Mouse (Mus musculus) forebrain, embryonic 11.5 days (tissue): ENCODE measurements around the gene Apoa1. TPM values are rescaled to one million over a fixed set of nuclear protein-coding genes. Genes with fewer than 3 reads are reported as not detected.

Experiments
- ATAC-seq: fragments of 200-750 bp; cut with Nextera tagmentation; replicated peaks from 2 replicates; pipeline ENCODE4 v1.8.0; 2017; ENCODE audit warnings: moderate TSS enrichment; ENCODE audit not compliant: low FRiP score
- DNase-seq: peaks from one replicate; pipeline ENCODE4 v3.0.0-alpha.2; 2017; ENCODE audit warnings: low spot score
- H3K27ac ChIP-seq: fragments of 300-500 bp; sonication (generic); 2 replicates; pipeline ENCODE4 v1.5.1; 2014; ENCODE audit warnings: low read depth, low read length
- H3K27me3 ChIP-seq: fragments of 300-500 bp; sonication (generic); 2 replicates; pipeline ENCODE4 v1.6.1; 2014; ENCODE audit warnings: mild to moderate bottlenecking, low read length, mixed read lengths; ENCODE audit not compliant: control insufficient read depth, insufficient read depth
- H3K36me3 ChIP-seq: fragments of 300-500 bp; sonication (generic); 2 replicates; pipeline ENCODE4 v1.6.1; 2014; ENCODE audit warnings: mild to moderate bottlenecking, low read length, moderate library complexity, mixed read lengths; ENCODE audit not compliant: control insufficient read depth, insufficient read depth
- H3K4me1 ChIP-seq: fragments of 300-500 bp; sonication (generic); replicated peaks from 2 replicates; pipeline ENCODE4 v1.6.1; 2014; ENCODE audit warnings: low read length, mixed read lengths; ENCODE audit not compliant: control insufficient read depth, insufficient read depth
- H3K4me2 ChIP-seq: fragments of 300-500 bp; sonication (generic); 2 replicates; pipeline ENCODE4 v1.6.1; 2014; ENCODE audit warnings: low read depth, mild to moderate bottlenecking, low read length, moderate library complexity, mixed read lengths; ENCODE audit not compliant: severe bottlenecking
- H3K4me3 ChIP-seq: fragments of 300-500 bp; sonication (generic); 2 replicates; pipeline ENCODE4 v1.5.1; 2014; ENCODE audit warnings: low read depth, low read length
- H3K9ac ChIP-seq: fragments of 300-500 bp; sonication (generic); 2 replicates; pipeline ENCODE4 v1.6.1; 2014; ENCODE audit warnings: low read length
- H3K9me3 ChIP-seq: fragments of 300-500 bp; sonication (generic); 2 replicates; pipeline ENCODE4 v1.6.1; 2016; ENCODE audit warnings: low read length, mixed read lengths; ENCODE audit not compliant: control insufficient read depth
- WGBS: fragments of 180-500 bp; shearing (Covaris S2); extraction: QIAGEN DNeasy Blood & Tissue Kit; methylation state at CpG from one replicate; pipeline ENCODE4 v1.1.7; 2014; 5-methylcytosine and 5-hydroxymethylcytosine counted together
- polyA plus RNA-seq: library from polyadenylated mRNA; unstranded; fragments of >200 nt; fragmentation: Nextera tagmentation; extraction: Ambion mirVana; gene quantifications from 2 replicates; pipeline ENCODE4 v1.2.1, GENCODE M21; 2014

Apoa1 gene
- polyA plus RNA-seq, 1 experiment from 2014 or later: 0.98 TPM

DNA sequence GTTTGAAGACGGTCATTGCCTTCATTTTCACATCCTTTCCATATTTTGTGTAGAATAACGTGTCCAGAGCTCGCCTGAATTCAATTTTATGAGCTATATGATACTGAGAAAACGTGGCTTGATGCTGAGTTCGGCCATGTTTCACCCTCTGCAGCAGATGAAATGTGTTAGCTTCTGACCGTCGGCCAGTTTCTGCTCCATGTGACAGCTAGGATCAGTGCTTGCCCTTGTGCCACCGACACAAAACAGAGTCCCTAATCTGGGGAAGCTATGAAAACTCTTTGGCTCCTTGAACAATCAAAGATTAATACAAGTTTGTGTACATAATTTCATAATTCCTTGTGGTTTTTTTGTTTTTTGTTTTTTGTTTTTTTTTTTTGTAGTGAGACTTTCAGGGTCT lies 37.1 kb upstream of the Apoa1 start:
- no peaks in the 10 kb centered on the region; the same call in 1 of the 2 replicates for H3K36me3 ChIP-seq
- WGBS: 73% methylated on average over 8 of the region's 8 CpGs
- no peaks in the 10 kb centered on the region for H3K27me3 ChIP-seq
- no peaks in the 10 kb centered on the region for H3K9me3 ChIP-seq
- H3K9ac ChIP-seq: no peak overlapping the region
- DNase-seq (no peak), ATAC-seq (no peak)
- H3K4me2 ChIP-seq: no peak overlapping the region
- H3K4me1 ChIP-seq: no peaks in the 10 kb centered on the region
- no peak overlapping the region for H3K27ac ChIP-seq
- H3K4me3 ChIP-seq: no peak overlapping the region

DNA sequence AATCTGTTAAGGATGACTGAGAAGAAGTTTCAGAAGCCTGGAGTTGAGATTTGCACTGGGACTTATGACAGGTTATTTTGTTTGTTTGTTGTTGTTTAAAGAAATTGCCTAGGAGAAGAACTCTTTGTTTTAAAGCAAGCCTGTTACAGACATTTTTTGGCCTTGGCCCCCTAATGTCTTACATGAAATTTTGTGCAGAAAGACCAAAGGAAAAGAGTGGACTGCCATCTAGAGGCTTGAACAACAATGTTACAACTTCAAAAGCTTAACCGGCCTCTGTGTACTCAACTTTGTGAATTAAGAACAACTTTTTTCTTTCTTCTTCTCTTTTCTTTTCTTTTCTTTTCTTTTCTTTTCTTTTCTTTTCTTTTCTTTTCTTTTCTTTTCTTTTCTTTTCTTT lies 36.7 kb upstream of the Apoa1 start:
- Histone ChIP-seq H3K36me3 (no peaks in the 10 kb centered on the region; the same call in 1 of the 2 replicates), H3K4me2 (no peak overlapping the region), H3K4me1 (no peaks in the 10 kb centered on the region), H3K27ac (no peak overlapping the region), H3K27me3 (no peaks in the 10 kb centered on the region), H3K9me3 (no peaks in the 10 kb centered on the region), H3K4me3 (no peak overlapping the region), H3K9ac (no peak overlapping the region)
- WGBS: 33% methylated on average over 1 of the region's 1 CpGs
- ATAC-seq (no peak), DNase-seq (no peak)

DNA sequence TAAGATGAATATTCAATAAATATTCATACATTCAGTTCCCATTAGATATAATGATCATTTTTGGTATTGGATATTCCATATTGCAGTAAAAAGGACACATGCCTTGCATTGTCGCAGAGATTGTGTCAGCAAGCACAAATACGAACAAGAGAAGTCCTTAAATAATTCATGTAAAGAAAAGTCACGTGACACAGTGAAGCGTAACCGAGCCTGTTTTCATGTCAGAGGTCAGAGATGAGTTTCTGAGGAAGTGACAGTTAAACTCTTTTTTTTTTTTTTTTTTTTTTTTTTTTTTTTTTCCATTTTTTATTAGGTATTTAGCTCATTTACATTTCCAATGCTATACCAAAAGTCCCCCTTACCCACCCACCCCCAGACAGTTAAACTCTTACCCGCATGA lies 35.7 kb upstream of the Apoa1 start:
- Histone ChIP-seq H3K9me3 (no peaks in the 10 kb centered on the region), H3K36me3 (no peaks in the 10 kb centered on the region; the same call in 1 of the 2 replicates), H3K27ac (no peak overlapping the region), H3K27me3 (no peaks in the 10 kb centered on the region), H3K4me3 (no peak overlapping the region), H3K4me1 (no peaks in the 10 kb centered on the region), H3K9ac (no peak overlapping the region), H3K4me2 (no peak overlapping the region)
- WGBS: 86% methylated on average over 6 of the region's 6 CpGs
- DNase-seq: no peak
- ATAC-seq: no peak

DNA sequence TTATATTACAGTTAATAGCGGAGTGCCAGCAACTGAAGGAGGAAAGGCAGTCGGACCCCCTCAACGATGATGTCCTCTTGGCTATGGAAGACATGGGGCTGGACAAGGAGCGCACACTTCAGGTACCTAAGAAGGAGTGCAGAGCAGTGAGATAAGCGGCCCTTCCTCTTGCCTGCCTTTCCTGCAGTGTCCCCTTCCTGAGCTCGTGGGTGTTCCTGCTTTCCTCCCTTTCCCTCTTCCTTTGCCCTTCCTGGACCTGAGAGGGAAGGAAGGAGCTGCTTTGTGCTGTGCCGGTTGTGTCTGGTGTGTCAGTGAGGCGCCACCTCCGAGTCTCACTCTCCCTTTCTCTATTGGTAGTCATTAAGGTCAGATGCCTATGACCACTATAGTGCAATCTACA lies 33.6 kb upstream of the Apoa1 start:
- Histone ChIP-seq H3K36me3 (no peaks in the 10 kb centered on the region; the same call in 1 of the 2 replicates), H3K27me3 (no peaks in the 10 kb centered on the region), H3K4me2 (no peak overlapping the region), H3K9ac (no peak overlapping the region), H3K4me3 (no peak overlapping the region), H3K9me3 (no peaks in the 10 kb centered on the region), H3K4me1 (no peaks in the 10 kb centered on the region), H3K27ac (no peak overlapping the region)
- ATAC-seq: no peak
- 91% methylated on average over 9 of the region's 9 CpGs for WGBS
- DNase-seq: no peak

DNA sequence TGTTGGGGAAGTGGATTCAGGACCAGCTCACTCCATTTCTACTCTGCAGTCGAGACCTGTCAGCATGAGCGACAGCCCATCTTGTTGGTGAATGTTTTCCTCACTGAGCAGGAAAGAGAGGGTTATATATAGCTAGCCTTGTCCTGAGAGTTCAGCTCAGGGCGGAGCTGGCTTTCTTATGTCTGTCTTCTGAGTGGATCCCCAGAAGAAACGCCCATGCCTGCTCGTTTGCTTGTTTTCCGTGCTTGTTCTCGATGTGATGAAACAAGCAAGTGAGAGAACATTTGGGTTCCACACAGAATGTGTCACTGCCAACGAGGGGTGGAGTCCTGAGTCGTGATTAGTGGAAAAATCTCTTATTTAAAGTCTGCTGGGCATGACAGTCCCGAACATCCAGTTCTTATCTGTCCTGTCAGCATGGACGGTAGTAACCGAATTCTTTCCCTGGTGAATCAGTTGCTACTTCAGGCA lies 31.6 kb upstream of the Apoa1 start:
- Histone ChIP-seq H3K9ac (no peak overlapping the region), H3K4me2 (no peak overlapping the region), H3K36me3 (no peaks in the 10 kb centered on the region; the same call in 1 of the 2 replicates), H3K27ac (no peak overlapping the region), H3K4me3 (no peak overlapping the region), H3K4me1 (no peaks in the 10 kb centered on the region), H3K27me3 (no peaks in the 10 kb centered on the region), H3K9me3 (no peaks in the 10 kb centered on the region)
- DNase-seq (no peak), ATAC-seq (no peak)
- 85% methylated on average over 12 of the region's 12 CpGs for WGBS

DNA sequence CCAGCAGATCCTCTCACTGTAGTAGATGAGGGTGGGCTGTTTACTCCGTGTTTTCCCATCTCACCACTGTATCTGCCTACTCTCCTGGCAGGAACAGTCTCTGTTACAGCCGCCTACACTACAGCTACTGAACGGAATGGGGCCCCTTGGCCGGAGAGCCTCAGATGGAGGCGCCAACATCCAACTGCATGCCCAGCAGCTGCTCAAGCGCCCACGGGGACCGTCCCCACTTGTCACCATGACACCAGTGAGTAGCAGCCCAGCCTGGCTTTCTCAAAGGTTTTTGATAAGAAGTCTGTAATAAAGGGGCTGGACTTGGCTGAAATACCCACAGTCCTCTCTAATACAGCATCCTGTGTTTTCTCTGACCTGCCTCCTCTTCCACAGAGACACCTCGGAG lies 29.9 kb upstream of the Apoa1 start:
- no peak overlapping the region for H3K4me2 ChIP-seq
- no peaks in the 10 kb centered on the region for H3K9me3 ChIP-seq
- H3K27me3 ChIP-seq: no peaks in the 10 kb centered on the region
- no peak for DNase-seq
- WGBS: 92% methylated on average over 9 of the region's 9 CpGs
- H3K4me3 ChIP-seq: no peak overlapping the region
- no peaks in the 10 kb centered on the region; the same call in 1 of the 2 replicates for H3K36me3 ChIP-seq
- H3K4me1 ChIP-seq: no peaks in the 10 kb centered on the region
- H3K9ac ChIP-seq: no peak overlapping the region
- no peak for ATAC-seq
- no peak overlapping the region for H3K27ac ChIP-seq

DNA sequence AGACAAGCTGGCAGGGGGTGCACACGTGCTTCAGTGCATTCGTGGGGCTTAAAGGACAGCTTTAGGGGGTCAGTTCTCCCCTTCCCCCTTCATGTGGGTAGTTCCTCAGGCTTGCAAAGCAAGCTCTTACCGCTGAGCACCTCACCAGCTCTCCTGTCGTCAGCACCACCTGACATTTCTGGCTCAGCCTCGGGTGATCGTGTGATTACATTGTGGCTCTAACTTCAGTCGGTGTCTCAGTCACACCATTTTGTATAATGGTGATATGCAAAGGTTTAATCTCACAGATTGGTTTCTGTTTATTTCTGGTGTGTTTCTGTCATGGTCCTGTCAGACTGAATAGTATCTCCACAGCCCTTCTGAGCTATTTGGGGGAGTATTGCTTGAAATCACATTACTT lies 29.4 kb upstream of the Apoa1 start:
- Histone ChIP-seq H3K27me3 (no peaks in the 10 kb centered on the region), H3K36me3 (no peaks in the 10 kb centered on the region; the same call in 1 of the 2 replicates), H3K4me1 (no peaks in the 10 kb centered on the region), H3K9ac (no peak overlapping the region), H3K4me2 (no peak overlapping the region), H3K4me3 (no peak overlapping the region), H3K9me3 (no peaks in the 10 kb centered on the region), H3K27ac (no peak overlapping the region)
- no peak for DNase-seq
- WGBS: 91% methylated on average over 7 of the region's 7 CpGs
- no peak for ATAC-seq

DNA sequence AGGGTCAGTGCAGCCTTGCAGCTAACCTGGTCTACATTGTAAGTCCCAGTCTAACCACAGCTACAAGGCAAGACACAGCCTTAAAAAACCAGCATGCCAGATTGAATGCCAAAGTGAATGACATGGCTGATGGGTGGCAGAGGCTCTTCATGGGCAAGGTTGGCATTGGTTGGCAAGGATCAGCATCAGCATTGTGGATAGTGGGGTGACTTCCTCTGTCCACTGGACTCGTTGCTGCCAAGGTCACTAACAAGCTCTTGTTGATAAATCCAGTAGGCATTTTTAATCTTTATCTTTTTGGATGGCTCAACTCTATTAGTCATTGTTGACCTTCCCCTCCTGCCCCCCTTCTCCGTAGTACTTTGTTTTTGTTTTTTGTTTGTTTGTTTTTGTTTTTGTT lies 28.8 kb upstream of the Apoa1 start:
- Histone ChIP-seq H3K9ac (no peak overlapping the region), H3K36me3 (no peaks in the 10 kb centered on the region; the same call in 1 of the 2 replicates), H3K4me2 (no peak overlapping the region), H3K27me3 (no peaks in the 10 kb centered on the region), H3K9me3 (no peaks in the 10 kb centered on the region), H3K4me1 (no peaks in the 10 kb centered on the region), H3K27ac (no peak overlapping the region), H3K4me3 (no peak overlapping the region)
- WGBS: 95% methylated on average over 2 of the region's 2 CpGs
- DNase-seq (no peak), ATAC-seq (no peak)

DNA sequence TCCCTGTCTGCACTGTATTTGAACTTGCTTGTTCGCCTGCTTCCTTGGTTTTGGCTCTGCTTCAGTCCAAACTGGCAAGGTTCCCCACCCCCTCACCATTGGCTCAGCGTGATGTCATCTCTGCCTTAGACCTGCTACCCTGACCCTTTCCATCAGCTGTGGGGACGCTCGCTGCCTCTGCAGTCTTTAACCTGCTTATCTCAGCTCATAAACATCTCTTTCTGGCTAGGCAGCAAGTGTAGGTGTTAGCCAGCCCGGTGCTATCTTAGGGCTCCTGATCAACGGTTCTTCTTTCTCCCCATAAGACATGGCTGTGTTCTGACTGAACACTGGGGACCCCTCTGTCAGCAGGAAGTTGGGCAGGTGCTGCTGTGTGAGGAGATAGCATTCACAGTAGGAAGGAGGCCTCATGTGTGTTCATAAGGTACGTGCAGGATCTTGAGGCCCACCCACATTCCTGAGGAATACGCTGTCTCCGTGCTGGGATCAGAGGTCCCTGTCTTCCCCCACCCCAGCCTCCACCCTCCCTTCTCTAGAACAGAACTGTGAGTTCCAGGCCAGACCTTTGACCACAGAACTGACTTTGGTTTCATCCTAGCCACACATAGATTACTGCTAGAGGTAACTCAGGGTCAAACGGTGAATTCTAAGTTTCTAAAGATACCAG lies 21.4 kb upstream of the Apoa1 start:
- WGBS: 90% methylated on average over 10 of the region's 10 CpGs
- Histone ChIP-seq H3K4me1 (no peaks in the 10 kb centered on the region), H3K27ac (no peak overlapping the region), H3K27me3 (no peaks in the 10 kb centered on the region), H3K9me3 (no peaks in the 10 kb centered on the region), H3K9ac (no peak overlapping the region), H3K36me3 (peaks cover 3% of the 10 kb centered on the region; the same call in 1 of the 2 replicates), H3K4me2 (no peak overlapping the region), H3K4me3 (no peak overlapping the region)
- DNase-seq: no peak
- ATAC-seq: no peak
